Mouse (Mus musculus) B cell, adult 2 months (primary cell): ENCODE measurements around the gene Tnfaip1.
A peak's percentile ranks its signal among the peaks of the same experiment; 100 is the strongest.
"Not testable (repeated sequence)": the region's sequence is repeated elsewhere in the genome, so short reads cannot be mapped to it uniquely, and the experiment has no call there.

Source experiments
- DNase-seq, 2 experiments: peaks; one replicate each; pipeline ENCODE4 v3.0.0; 2022

Tnfaip1 gene

GRCm38 (mm10) chr11:78535376-78536079 is 604 bp downstream of the Tnfaip1 start:
- peak; percentile 10 to 23 for DNase-seq

GRCm38 (mm10) chr11:78534516-78534915 is 1.6 kb downstream of the Tnfaip1 start:
- no peak for DNase-seq

GRCm38 (mm10) chr11:78531515-78531914 is 4.6 kb downstream of the Tnfaip1 start:
- not testable (repeated sequence) for DNase-seq

DNA sequence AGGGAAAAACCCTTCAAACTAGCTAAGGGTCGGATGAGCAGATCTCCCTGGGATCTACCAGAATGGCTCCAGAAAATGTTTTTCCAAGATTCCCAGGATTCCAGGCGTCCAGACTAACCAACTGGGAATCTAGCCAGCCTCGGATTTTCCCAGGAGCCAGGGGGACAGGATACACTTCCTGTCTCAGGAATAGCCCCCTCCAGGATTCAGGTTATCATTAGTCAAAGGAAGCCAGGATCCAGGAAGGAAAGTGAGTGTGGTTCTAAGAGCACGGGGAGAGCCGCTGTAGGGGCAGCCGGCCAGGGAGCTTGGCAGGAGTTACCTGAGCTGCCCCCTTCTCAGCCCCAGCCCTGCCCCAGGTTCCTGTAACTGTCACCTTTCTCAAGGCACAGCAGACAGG is 5.1 kb downstream of the Tnfaip1 start:
- DNase-seq: no peak

GRCm38 (mm10) chr11:78530001-78530400 is 6.1 kb downstream of the Tnfaip1 start:
- DNase-seq: no peak

- DNase-seq: no peak
Measured at GRCm38 (mm10) chr11:78528714-78529113, 7.4 kb downstream of the Tnfaip1 start.

- DNase-seq: no peak
Measured at GRCm38 (mm10) chr11:78524838-78525237, 11.3 kb downstream of the Tnfaip1 start.

GRCm38 (mm10) chr11:78523241-78523955 is 12.7 kb downstream of the Tnfaip1 start:
- DNase-seq: no peak

DNA sequence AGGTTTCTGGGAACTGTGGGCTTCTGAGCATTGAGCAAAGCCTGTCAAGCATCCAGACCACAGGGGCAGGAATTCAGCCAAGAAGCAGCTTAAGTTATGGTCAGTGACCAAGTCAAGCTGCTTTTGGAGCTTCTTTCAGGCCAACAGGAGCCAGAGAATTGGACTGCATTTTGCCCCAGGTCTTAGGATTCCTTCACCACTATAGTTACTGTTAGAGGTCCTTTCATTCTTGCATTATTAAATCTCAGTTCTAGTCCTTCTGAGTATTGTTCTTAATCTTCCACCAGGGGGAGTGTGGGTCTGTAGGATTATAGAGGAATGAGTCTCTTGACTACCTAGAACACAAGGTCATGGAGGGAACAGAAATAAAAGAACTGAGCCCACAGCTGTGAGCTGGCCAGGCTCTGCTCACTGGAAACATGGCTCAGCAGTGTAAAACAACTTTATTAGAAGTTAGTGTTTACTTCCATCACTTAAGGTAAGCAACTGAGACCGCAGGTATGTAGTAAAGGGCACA is 13.6 kb downstream of the Tnfaip1 start:
- DNase-seq: peak; percentile 15 to 21

DNA sequence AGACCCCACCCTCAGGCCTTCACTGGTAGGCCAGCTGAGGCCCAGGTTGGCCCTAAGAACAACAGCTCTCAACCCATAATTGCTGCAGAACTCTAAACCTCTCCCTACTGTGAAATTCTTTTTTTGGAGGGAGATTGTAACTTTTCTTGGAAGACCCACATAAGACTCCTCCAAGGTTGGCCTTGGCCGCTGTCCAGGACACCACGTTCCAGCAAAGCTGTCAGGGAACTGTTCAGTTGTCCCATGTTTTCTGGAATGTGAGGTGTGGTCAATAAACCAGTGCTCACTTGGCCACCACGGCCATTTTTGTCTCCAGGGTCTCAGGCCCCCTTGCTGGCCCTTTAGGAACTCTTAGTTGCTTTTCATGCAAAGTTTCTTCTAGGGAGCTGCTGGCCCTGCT is 14.3 kb downstream of the Tnfaip1 start:
- no peak for DNase-seq

- no peak for DNase-seq
Measured at GRCm38 (mm10) chr11:78518931-78519330, 17.2 kb downstream of the Tnfaip1 start.

DNA sequence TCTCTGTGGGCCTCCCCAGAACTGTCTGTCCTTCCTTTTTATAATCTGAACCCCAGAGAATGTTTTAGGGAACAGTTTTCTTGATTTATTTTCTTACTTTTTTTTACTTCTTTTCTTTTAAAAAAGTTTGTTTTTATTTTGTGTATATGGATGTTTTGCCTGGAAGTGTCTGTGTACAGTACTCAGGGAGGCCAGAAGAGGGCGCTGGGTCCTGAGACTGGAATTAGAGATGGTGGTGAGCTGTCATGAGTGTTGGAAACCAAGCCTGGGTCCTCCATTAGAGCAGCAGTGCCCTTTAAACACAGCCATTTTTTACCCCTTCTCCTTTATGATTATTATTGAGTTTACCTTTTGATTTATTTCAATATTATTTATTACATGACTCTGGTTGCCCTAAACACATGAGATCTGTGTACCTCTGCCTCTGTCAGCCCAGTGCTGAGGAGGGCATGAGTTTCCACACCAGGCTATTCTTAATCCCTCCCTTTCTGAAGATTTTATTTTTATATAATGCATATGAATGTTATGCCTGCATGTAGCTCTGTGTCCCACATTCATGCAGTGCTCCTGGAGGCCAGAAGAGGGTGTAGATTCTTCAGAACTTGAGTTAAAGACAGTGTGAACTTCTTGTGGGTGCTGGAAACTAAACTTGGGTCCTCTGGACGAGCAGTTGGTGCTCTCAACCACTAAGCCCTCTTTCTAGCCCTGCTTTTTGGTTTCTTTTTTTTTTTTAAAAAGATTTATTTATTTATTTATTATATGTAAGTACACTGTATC is 20.4 kb downstream of the Tnfaip1 start:
- peak; percentile 33 to 53 for DNase-seq

GRCm38 (mm10) chr11:78513106-78513790 is 22.9 kb downstream of the Tnfaip1 start:
- DNase-seq: no peak

GRCm38 (mm10) chr11:78512025-78512957 is 23.8 kb downstream of the Tnfaip1 start, which contains the start of the genes Tmem199 and Poldip2:
Gene Tmem199 (minus strand): TSS chr11:78512172.
Gene Poldip2 (plus strand): TSS chr11:78512193.
- DNase-seq: peak; percentile 93

DNA sequence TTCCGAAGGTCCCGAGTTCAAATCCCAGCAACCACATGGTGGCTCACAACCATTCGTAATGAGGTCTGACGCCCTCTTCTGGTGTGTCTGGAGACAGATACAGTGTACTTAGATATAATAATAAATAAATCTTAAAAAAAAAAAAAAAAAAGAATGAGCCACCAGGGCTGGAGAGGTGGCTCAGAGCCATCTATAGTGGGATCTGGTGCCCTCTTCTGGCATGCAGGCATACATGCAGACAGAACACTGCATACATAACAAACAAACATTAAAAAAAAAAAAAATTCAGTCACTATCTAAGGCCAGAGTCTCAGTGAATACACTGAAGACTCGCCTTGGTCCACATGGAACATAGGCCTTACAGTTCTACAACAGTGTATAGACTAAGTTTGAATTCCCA is 27.0 kb downstream of the Tnfaip1 start:
- DNase-seq: peak; percentile 40 to 52

DNA sequence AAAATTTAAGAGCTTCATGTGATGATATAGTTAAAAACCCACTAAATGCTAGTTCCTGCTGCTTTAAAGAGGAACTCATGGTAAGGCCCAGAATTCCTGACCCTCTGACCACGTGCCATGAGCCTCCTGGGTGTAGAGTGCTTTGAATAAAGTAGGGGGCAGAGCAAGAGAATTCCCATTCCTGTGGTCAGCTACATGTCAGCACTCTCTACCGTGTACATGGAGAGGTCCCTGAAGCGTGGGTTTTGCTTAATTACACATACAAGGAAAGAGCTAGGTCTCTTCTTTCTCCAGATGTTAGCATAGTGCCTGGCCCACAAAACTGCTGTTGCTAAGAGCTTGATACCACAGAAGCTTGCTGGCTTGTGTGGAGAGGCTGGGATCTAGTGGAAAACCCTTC is 30.7 kb downstream of the Tnfaip1 start:
- no peak for DNase-seq

DNA sequence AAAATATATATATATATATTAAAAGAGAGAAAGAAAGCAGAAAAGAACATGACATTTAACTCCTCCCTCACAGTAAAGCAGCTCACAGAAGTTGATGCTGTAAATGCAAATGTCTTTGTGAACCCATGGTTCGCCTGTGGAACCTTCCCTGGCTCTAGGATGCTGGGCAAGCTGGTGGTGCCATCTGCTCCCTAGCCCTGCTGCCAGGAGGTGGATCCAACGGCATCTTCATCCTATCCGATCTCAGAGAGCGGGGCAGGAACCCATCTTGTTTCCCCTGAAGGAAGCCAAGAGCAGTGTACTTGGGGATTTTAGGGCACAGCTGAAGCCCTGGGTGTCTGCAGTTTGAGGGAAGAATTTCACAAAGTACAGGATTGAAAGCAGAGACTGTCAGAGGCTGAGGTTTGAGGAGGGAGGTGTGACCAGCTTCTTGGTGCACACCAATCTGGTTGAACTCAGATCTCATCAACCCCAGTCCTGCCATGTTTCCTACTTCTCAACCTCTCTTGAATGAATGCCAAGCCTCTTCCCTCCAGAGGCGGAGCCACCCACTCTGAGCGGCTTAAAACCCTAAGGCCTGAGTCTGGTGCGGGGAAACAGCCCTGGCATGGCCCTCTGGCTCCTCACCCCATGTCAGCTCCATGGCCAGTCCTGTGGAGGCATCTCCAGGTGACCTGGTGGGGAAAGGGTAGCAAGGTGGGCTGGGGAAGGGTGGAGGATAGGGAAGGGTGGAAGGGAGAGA is 33.1 kb downstream of the Tnfaip1 start, which contains the start of gene Sebox:
Gene Sebox, plus strand, starts transcription at position 539 of the 742 bp plus-strand sequence.
- DNase-seq: no peak

DNA sequence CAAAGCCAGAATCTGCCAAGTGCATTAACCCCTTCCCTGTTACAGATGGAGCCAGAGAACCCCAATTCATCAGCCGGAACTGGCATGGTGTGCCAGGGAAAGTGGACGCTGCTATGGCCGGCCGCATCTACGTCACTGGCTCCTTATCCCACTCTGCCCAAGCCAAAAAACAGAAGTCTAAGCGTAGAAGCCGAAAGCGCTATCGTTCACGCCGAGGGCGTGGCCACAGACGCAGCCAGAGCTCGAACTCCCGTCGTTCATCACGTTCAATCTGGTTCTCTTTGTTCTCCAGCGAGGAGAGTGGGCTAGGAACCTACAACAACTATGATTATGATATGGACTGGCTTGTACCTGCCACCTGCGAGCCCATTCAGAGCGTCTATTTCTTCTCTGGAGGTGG is 34.6 kb downstream of the Tnfaip1 start:
- no peak for DNase-seq

GRCm38 (mm10) chr11:78500623-78501202 is 35.4 kb downstream of the Tnfaip1 start:
- DNase-seq: no peak

GRCm38 (mm10) chr11:78499543-78499942 is 36.6 kb downstream of the Tnfaip1 start:
- no peak for DNase-seq
